Mouse (Mus musculus) kidney, postnatal 25 days (tissue): ENCODE data around the gene Ccl22.

Experiments
- DNase-seq, 2 experiments: peaks; one replicate each; pipeline ENCODE4 v3.0.0; 2021; ENCODE audit warnings: mixed read lengths in 2 of 2

Ccl22 gene

DNA sequence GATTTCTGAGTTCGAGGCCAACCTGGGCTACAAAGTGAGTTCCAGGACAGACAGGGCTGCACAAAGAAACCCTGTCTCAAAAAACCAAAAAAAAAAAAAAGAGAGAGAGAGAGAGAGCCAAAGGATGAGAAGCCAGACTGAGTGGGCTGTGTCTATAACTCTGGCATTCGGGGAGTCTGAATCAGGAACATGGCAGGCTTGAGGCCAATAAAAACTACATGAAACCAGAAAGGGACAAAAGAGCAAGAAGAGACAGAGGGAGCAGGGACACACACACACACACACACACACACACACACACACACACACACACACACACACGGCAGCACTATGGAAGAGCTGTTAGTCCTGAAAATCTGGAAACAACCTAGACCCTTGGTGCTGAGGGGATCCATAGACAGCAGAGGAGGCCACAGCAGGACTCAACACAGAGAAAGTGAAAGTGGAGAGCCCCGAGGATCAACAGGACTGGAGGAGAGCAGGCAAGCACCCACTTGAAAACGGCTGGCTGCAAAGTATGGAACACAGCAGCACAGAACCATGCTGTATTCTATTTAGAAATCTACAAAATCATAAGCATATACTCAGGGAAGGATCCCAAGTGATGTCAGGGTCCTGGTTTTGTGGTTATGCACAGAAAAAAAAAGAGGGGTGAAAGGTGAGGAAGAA, 9.8 kb upstream of the Ccl22 start:
- peak; percentile 19 to 37 for DNase-seq

DNA sequence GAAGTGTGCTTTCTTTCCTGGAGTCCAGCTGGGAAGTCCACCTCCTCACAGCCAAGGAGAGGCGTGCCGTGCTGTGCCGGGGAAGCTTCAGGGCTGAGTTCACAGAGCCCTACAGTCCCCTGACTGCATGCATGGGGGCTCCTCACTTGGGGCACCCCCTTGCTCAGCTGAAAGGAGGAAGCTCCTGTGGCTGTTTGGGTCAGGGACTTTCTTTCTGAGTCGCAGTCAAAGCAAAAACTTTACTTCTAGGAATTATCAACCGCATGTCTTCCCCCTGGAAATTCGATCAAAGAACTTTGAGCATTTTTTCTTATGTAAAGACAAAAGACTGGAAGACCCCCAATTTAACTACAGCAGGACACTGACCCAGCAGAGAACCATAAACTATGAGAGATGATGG, 5.6 kb upstream of the Ccl22 start:
- no peak for DNase-seq

- no peak for DNase-seq
Observed at GRCm38 (mm10) chr8:94740591-94740990, 4.8 kb upstream of the Ccl22 start.

DNA sequence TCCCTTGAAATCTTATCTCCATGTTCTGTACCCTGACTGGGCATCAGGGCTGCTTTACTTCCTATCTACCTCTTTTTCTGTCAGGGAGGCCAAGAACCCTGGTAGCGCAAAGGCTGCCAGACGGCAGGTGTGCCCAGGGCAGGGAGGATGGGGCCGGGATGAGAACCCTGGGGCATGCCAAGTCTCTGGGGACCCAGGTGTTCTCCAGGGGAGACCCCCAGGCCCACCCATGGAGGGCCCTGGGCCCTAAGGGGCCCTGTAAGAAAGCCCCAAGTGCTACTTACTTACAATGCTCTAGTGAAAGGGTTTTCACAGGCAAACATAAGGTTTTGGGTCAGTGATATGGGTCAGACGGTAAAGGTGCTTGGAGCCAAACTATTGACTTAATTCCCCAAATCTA, 3.7 kb upstream of the Ccl22 start:
- no peak for DNase-seq

DNA sequence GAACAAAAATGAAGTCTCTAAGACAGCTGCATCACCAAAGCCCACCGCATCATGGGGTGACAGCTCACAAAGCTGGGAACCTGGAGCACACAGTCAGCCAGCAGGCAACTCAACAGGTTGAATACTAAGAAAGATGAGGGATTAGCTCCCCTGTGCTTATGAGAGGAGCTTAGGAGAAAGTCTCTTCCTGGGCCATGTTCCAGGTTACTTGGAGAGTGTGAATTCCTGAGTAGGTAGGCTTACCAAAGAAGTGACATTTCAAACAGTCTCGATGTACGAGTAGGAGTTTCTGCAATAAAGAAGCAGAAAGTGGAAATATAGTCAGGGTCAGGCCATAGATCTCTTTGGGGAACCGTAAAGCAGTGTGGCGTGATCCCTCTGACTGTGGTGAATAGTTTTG, 906 bp upstream of the Ccl22 start:
- no peak for DNase-seq

DNA sequence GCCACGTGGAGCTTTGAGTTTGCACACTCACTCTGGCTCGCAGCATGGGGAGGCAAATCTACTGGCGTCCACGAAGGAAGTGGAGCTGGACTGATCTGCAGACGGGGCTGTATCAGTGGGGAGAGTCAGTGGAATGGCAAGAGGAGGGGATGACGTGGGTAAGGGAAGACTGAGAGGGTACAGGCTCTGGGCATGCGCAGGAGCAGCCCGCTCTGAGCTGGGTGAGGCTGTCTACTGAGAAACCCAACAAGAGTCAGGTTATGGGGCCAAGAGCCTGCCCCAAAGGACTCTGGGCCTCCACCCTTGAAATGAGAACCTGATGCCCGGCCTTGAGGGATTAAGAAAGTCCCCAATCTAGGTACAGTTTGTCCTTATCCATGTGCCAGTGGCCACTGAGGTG, 418 bp upstream of the Ccl22 start:
- DNase-seq, result no peak

DNA sequence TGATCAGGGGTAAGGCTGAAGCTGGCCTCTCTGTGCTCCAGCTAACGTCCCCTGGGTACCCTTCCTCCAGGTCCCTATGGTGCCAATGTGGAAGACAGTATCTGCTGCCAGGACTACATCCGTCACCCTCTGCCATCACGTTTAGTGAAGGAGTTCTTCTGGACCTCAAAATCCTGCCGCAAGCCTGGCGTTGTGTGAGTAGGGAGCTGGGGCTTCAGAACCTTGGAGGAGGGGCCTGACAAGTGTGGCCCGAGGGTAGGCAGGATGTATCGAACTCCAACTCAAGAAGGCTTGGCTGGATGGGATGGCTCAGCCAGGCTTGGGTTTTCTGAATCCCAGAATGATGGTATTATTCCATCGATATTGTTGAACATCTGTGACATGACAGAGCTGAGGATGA, 1.4 kb downstream of the Ccl22 start:
- no peak for DNase-seq

DNA sequence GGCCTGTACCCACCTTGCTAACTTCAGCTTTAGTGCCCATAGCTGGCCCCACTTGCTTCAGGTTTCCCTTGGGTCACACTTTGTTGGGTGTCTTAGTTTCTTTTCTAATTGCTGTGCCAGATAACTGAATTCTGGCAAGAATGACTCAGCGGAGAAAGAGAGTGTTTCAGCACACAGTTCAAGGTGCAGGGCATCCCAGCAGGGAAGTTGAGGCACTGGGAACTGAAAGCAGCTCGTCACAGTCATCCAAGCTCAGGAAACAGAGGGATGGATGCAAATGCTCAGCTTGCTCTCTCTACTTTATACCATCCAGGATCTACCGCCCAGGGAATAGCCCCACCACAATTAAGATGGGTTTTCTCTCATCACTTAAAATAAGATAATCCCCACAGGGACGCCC, 3.0 kb downstream of the Ccl22 start:
- no peak for DNase-seq

DNA sequence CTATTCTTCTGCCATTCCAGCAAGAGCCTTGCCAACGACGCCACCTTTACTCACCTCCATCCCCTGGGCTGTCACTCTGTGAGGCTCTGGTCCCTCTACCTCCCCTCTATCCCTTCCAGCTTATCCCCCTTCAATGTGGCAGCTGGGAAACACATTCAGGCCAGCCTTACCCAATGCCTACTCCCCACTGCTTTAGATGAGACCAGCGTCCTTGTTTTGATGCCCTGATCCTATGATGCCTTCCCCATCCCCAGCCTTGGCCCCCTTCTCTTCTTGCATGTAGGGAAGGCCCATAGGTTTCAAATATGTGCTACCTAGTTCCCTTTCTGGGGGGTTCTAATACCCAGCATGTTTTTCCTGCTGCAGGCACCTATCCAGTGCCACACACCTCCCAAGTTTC, 4.6 kb downstream of the Ccl22 start:
- DNase-seq, result no peak

- no peak for DNase-seq
Observed at GRCm38 (mm10) chr8:94751023-94751849, 5.8 kb downstream of the Ccl22 start.

DNA sequence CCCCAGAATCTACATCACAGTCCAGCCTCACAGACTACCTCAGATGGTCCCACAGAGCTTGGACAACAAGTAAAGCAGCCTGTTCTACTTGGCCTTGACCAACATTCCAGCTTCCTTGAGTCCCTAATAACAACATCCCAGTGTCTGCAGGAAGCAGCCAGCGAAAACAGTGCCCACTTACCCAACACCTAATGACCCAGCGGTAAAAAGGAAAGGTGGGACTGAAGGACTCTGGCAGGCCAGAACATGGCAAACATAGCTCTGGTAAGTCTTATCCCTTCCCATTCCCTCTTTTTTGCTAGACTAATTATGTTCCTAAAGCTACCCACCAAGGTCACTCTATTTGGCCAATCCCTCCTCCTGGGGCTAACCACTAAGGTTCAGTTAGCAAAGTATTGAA, 8.6 kb downstream of the Ccl22 start:
- DNase-seq, result no peak

DNA sequence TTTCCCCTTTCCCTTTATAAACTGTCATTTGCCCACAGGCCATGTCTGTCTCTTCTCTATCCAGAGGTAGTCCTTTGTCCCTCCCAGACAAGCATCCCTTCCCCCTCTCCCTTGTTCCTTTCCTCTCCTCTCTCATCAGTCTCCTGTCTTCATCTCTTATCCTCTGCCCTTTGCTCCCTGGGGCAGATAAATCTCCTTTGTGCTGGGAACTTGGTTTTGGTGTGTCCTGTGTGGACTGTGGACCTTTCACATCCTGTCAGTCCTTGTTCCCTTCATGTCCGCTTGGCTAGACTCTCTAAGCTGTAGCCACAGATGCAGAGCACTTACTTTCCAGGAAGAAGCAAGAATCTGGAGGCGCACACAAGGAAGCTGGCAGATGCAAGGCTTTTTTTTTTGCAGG, 9.1 kb downstream of the Ccl22 start:
- no peak for DNase-seq

DNA sequence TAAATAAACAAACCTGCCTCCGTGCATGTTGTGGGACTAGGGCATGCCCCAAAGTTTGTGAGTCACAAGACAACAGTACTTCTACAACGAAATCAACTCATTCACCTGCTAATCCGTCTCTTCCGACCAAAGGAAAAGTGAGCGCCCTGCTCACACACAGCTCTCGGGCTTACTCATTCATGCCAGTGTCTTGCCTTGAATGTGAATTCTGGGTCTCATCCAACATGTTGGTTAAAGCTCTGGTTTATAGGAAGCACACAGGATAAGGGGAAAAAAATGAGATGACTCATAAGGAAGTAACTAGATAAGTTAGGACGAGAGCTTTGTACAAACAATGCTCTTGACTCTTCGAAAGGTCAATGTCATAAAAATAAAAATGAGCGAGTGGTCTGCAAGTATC, 21.6 kb downstream of the Ccl22 start:
- DNase-seq, result no peak

DNA sequence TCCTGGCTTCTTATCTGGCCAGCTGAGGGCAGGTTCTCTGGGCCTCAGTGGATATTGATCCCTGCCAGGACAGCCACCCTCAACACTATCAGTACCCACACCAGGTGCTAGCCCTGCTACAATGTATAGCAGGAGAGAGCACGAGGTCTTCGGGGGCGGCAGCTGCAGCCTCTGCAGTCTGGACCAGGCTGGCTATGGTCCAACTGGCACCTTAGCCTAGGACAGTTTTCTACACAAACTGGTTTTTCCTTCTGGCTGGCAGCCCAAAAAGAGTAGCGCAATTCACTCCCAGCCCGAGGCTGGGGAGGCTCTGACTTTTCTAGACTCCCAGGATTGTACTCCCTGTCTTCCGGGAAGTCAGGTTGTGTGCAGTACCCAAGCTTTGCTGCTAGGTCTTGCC, 25.6 kb downstream of the Ccl22 start:
- DNase-seq, result peak; percentile 85 to 86

DNA sequence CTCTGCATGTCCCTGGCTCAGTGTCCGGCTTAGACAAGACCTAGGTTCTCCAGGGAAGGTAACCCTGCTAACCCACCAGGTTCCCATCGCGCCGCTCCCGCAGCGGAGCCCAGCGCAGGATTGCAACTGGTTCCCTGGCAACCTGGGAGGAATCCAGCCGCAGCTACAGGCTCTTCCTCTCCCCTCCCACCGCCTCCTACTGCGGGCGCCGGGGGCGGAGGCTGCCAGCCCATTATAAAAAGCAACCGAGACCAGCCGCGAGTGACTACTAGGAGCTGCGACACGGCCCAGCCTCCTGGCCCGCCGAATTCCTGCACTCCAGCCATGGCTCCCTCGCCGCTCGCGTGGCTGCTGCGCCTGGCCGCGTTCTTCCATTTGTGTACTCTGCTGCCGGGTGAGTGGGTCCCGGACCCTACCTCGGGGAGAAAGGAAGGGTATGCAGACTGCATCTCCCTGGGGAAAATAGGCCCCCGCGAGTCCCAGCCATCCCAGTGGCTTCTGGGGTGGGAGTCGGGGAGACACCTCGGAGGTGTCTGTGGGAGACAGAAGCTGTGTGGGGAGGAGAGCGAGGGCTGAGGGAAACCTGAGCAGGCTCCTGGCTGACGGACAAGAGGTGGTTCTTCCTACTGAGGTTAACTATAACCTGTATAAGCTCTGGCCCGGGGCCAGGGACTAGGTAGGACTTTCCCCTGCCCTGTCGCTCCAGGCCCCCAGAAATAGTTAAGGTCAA, 26.7 kb downstream of the Ccl22 start, which contains the start of gene Cx3cl1:
TSS of gene Cx3cl1 (plus strand) at position 69 of the 730 bp plus-strand sequence.
- DNase-seq, result peak; percentile 91 to 95

DNA sequence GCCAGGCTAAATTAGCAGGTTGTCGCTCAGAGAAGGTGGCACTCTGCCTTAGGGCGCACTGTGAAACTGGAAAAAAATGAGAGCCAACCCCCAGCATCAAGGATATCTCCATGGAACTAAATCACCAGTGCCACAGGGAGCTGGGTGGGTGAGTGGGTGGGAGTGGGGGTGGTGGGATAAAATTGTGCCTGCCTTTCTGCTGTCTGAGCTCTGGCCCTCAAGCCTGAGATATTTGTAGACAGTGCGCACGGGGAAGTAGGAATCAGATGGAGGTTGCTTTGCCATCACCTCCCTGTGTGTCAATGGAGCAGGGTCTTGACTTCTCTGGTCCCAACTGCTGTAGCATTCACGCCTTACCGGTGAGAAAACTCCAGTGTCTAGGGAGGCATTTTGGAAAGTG, 27.7 kb downstream of the Ccl22 start:
- DNase-seq, result no peak

DNA sequence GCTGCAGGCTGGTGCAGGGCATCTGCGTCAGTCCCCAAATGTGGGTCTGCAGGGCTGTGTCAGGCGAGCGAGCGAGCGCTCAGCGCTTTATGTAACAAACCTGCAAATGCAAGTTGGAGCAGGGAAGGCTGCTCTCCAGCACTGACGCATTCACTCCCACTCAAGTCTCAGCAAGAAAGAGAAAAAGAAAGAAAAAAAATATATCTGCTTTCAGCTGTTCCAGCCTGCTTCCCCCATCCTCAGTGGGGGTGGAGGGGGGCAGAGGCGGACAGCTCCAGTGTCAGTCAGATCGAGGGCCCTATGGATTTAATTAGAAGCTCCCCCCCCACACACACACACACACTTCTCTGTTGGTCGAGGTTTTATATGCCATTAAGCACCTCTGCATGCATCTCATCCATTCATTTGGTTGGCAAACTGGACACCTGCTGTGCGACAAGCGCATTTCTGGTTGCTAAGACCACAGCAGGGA, 28.3 kb downstream of the Ccl22 start:
- no peak for DNase-seq

GRCm38 (mm10) chr8:94774601-94775000, 29.2 kb downstream of the Ccl22 start:
- DNase-seq, result no peak

GRCm38 (mm10) chr8:94776346-94776745, 31.0 kb downstream of the Ccl22 start:
- no peak for DNase-seq

- DNase-seq, result no peak
Observed at GRCm38 (mm10) chr8:94778036-94778435, 32.6 kb downstream of the Ccl22 start.

- peak; percentile 90 for DNase-seq
Observed at GRCm38 (mm10) chr8:94778473-94778872, 33.1 kb downstream of the Ccl22 start.

DNA sequence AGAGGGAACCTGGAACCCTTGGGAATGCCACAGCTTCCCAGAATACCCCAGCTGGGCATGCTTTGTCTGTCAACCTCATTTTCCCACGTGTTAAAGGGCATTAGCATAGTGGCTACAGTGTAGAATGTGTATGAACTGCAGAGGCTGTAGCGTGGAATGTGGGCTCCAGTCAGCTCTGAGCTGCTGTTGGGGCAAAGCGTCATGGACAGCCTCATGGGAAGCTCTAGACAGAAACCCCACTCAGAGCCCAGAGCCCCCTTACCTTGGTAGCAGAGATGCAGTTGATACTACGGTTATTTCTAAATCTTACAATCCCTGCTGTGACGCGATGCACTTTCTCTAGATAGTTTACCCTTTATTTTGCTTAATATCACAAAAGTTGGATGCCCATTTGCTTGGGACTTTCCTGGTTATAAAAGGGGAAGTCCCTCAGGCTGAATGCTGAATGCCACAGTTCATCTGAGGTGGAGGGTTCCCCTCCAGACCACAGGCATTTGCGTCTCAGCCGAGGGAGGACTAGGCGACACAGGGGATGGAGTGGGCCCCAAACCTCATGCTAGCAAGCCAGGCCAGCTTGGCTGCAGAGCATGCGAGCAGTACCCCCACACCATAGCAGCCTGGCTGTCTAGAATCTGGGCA, 33.6 kb downstream of the Ccl22 start:
- DNase-seq, result peak in 1 of 2 experiments; percentile 35
